Mouse (Mus musculus) adrenal gland, postnatal 10 days (tissue): ENCODE measurements at regions not wholly inside any gene's neighbourhood (a gene's known extent, or its start where the extent isn't known, plus 50 kb on each side); places are given as distances from the start of the nearest gene placed in this dataset.

Experiments used
- DNase-seq: peaks from one replicate; pipeline ENCODE4 v3.0.0; 2021; ENCODE audit warnings: mixed read lengths

GRCm38 (mm10) chr15:26469901-26470383 lies 161.1 kb downstream of the March11 start:
- DNase-seq = peak; percentile 25

- DNase-seq = no peak
Observed at GRCm38 (mm10) chr15:26487378-26487777, 178.5 kb downstream of the March11 start.
